Mouse (Mus musculus): ENCODE measurements around the gene Tnfaip2. TPM values are rescaled to one million over a fixed set of nuclear protein-coding genes. Genes with fewer than 3 reads are reported as not detected.

Gene Tnfaip2
- polyA plus RNA-seq, 1 experiment from 2014 or later = 79.5 TPM

DNA sequence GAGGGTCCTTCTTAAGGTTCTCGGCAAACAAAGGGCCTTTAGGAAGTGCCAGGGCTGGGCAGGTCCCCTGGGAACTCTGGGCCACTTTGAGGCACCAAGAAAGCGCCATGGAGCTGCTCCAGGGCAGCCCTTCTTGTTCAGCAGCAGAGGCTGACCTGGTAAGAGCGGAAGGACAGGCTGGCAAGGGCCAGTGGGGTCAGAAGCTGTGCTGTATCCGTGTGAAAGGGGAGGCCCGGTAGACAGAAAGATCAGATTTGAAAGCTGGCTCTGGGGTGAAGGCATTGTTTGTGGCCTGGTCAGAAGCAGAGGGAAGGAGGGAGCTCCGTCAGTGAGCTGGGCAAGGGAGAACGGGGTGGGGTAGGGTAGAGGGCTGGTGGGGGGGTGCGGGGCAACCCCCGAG lies 5.1 kb downstream of the Tnfaip2 start:
- Histone ChIP-seq H3K4me1 (ENCODE audit: insufficient read depth) (peaks cover 41% of the 10 kb centered on the region), H3K27me3 (ENCODE audit: insufficient read depth, low read length) (no peaks in the 10 kb centered on the region)

DNA sequence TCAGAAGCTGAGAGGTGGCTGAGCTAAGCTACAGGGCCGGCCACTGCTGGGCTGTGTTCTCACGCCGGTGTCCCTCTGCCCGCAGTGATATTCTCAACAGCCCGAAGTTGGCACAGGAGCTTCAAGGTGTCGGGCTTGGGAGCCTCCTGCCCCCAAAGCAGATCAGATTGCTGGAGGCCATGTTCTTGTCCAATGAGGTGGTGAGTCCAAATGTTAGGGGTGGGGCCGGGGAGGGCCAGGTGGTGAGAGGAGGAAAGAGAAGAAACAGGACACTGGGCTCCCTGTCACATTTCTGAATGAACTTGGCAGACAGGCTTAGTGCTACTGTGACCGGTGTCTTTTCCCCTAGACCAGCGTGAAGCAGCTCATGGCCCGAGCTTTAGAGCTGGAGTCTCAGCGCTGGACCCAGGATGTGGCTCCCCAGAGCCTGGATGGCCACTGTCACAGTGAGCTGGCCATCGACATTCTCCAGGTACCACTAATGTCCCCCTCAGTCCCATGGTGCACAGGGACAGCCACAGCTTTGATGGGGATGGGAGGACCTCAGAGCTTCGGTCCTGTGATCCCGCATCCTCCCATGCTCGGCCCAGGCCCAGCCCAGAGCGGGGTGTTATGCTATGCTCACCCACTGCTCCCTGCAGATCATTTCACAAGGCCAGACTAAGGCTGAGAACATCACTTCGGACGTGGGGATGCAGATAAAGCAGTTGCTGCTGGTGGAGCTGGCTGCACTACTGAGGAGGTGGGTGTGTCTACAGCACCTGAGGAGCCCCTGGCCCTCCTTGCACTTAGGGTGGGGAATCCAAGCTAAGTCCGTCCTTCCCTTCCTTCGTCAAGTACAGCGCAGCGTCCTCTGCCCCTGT lies 5.9 kb downstream of the Tnfaip2 start:
- Histone ChIP-seq H3K4me3 (ENCODE audit: low read depth, low read length) (no peak overlapping the region), H3K27ac (ENCODE audit: low read depth) (no peak overlapping the region), H3K36me3 (replicated peaks; ENCODE audit: insufficient read depth, low read length) (peaks cover 87% of the 10 kb centered on the region), H3K27me3 (ENCODE audit: insufficient read depth, low read length) (no peaks in the 10 kb centered on the region), H3K9me3 (ENCODE audit: low read length) (no peaks in the 10 kb centered on the region), H3K4me1 (ENCODE audit: insufficient read depth) (peaks cover 38% of the 10 kb centered on the region), H3K9ac (replicated peaks) (no peak overlapping the region), H3K4me2 (ENCODE audit: low read depth, low read length) (no peak overlapping the region)
- WGBS (ENCODE audit: insufficient replicate concordance) = 81% methylated on average over 22 of the region's 22 CpGs
- no peak for ATAC-seq
- TF ChIP-seq CTCF (IDR thresholded peaks at IDR 0.05; ENCODE audit: low read depth) (no peak), EP300 (IDR thresholded peaks at IDR 0.05; ENCODE audit: low read depth) (no peak)
- DNase-seq = no peak

More for the DNA sequence above, 5.1 kb downstream of the Tnfaip2 start:
- Histone ChIP-seq H3K4me2 (ENCODE audit: low read depth, low read length) (no peak overlapping the region), H3K36me3 (replicated peaks; ENCODE audit: insufficient read depth, low read length) (peaks cover 79% of the 10 kb centered on the region), H3K9me3 (ENCODE audit: low read length) (no peaks in the 10 kb centered on the region), H3K9ac (replicated peaks) (no peak overlapping the region), H3K27ac (ENCODE audit: low read depth) (no peak overlapping the region), H3K4me3 (ENCODE audit: low read depth, low read length) (no peak overlapping the region)
- TF ChIP-seq EP300 (IDR thresholded peaks at IDR 0.05; ENCODE audit: low read depth) = no peak
- TF ChIP-seq CTCF (IDR thresholded peaks at IDR 0.05; ENCODE audit: low read depth) = no peak
- no peak for DNase-seq
- 71% methylated on average over 9 of the region's 9 CpGs for WGBS (ENCODE audit: insufficient replicate concordance)
- ATAC-seq = no peak

DNA sequence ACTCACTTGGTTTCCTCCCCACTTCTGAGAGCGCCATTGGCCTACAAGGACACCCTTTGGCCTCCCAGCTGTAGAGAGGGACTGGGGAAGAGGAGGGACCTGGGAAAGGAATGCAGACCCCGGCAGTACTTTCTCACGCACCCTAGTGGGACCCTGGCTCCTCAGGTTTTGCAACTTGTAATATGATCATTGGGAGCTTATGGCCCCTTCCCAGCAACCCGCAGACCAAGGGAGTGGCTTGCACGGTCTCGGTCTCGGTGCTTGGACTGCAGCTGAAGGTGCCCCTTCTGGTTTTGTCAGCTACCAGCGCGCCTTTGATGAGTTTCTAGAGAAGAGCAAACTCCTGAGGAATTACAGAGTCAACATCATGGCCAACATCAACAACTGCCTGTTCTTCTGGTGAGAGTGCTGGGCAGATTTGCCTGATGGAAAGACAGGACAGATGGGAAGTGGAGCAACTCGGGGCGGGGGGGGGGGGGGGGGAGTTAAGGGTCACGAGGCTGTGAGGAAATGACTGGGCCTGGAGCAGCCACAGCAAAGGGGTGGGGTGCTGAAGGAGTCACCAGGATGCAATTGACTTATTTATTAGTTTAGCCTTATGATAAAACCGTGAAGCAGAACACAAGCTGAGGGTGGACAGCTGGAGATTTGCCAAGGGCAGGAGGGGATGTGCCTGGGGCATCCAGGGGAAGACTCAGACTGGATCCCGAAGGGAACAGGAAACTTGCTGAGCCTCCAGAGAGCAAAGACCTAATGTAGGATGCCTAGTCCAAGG lies 6.8 kb downstream of the Tnfaip2 start:
- H3K4me2 ChIP-seq (ENCODE audit: low read depth, low read length) = no peak overlapping the region
- DNase-seq = peak; percentile 45
- 0 out of 2 replicates have a peak, but pooled peaks have one; percentile 13 for ATAC-seq
- peaks cover 38% of the 10 kb centered on the region for H3K4me1 ChIP-seq (ENCODE audit: insufficient read depth)
- WGBS (ENCODE audit: insufficient replicate concordance) = 54% methylated on average over 13 of the region's 14 CpGs
- H3K9ac ChIP-seq (replicated peaks) = no peak overlapping the region
- no peaks in the 10 kb centered on the region for H3K27me3 ChIP-seq (ENCODE audit: insufficient read depth, low read length)
- no peak overlapping the region for H3K4me3 ChIP-seq (ENCODE audit: low read depth, low read length)
- H3K9me3 ChIP-seq (ENCODE audit: low read length) = no peaks in the 10 kb centered on the region
- H3K36me3 ChIP-seq (replicated peaks; ENCODE audit: insufficient read depth, low read length) = peaks cover 97% of the 10 kb centered on the region
- no peak overlapping the region for H3K27ac ChIP-seq (ENCODE audit: low read depth)
- TF ChIP-seq CTCF (IDR thresholded peaks at IDR 0.05; ENCODE audit: low read depth) (no peak), EP300 (IDR thresholded peaks at IDR 0.05; ENCODE audit: low read depth) (no peak)

DNA sequence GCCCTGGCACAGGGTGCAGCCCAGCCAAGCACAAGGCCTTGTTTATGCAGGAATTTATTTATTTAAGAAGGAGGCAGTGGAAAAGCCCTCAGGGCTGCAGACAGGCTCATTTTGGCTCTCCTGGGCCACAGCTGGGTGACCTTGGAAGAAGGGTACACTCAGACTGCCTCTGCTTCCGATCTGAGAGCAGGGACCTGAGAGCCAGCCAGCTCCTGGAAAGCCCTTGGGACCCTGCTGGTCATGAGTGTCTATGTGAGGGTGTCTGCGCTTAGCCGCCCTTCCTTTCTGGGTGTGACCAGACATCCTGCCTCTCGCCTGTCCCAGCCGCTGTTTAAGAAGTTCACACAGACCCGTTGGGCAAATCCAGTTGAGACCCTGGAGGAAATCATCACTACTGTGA lies 8.1 kb downstream of the Tnfaip2 start:
- Histone ChIP-seq H3K9ac (replicated peaks) (no peak overlapping the region), H3K4me3 (ENCODE audit: low read depth, low read length) (no peak overlapping the region), H3K9me3 (ENCODE audit: low read length) (no peaks in the 10 kb centered on the region), H3K4me1 (ENCODE audit: insufficient read depth) (peaks cover 26% of the 10 kb centered on the region), H3K4me2 (ENCODE audit: low read depth, low read length) (no peak overlapping the region), H3K27me3 (ENCODE audit: insufficient read depth, low read length) (no peaks in the 10 kb centered on the region), H3K27ac (ENCODE audit: low read depth) (no peak overlapping the region), H3K36me3 (replicated peaks; ENCODE audit: insufficient read depth, low read length) (peaks cover 92% of the 10 kb centered on the region)
- no peak for DNase-seq
- ATAC-seq = 0 out of 2 replicates have a peak, but pooled peaks have one; percentile 6
- no peak for TF ChIP-seq CTCF (IDR thresholded peaks at IDR 0.05; ENCODE audit: low read depth)
- no peak for TF ChIP-seq EP300 (IDR thresholded peaks at IDR 0.05; ENCODE audit: low read depth)
- 82% methylated on average over 6 of the region's 6 CpGs for WGBS (ENCODE audit: insufficient replicate concordance)

DNA sequence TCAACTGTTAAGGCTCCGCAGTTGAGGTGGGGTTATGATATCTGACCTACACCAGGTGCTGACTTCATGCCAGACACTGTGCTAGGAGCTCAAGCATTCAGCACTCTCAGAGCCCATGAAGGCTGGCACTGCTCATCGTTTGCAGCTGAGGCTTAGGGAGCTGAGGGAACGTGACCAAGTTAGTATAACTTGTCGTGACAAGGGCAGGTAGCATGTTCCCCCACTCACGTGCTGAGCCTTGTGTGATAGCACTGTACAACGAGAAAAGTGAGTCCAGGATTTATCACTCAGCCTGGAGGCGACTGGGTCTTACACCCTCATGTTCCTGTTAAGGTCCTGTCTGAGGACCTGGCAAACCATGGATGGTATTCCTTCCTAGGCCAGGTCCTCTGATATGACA lies 9.3 kb downstream of the Tnfaip2 start:
- WGBS (ENCODE audit: insufficient replicate concordance) = 83% methylated on average over 7 of the region's 7 CpGs

DNA sequence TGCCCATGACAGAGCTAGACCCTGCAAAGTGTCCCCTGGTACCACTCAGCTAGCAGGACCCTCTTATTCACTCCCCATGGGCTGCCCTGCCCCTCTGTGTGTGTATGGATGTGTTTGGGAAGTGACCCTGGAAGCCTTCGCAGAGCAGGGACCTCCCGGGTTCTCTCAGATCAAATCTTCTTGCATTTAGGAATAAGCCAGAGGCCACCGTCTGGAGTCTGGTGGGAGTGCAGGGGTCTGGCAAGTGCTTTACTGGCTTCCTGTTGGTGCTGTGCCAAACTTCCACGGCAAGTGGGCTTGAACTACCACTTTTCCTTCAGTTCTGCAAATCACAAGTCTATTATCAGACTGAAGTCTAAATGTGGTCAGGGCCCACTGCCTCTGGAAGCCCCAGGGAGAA lies 11.8 kb downstream of the Tnfaip2 start:
- no peak for ATAC-seq
- Histone ChIP-seq H3K36me3 (replicated peaks; ENCODE audit: insufficient read depth, low read length) (peaks cover 56% of the 10 kb centered on the region), H3K27ac (ENCODE audit: low read depth) (no peak overlapping the region)

More for the DNA sequence above, 9.3 kb downstream of the Tnfaip2 start:
- ATAC-seq = no peak
- Histone ChIP-seq H3K27me3 (ENCODE audit: insufficient read depth, low read length) (no peaks in the 10 kb centered on the region), H3K4me2 (ENCODE audit: low read depth, low read length) (no peak overlapping the region), H3K36me3 (replicated peaks; ENCODE audit: insufficient read depth, low read length) (peaks cover 80% of the 10 kb centered on the region), H3K9ac (replicated peaks) (no peak overlapping the region), H3K9me3 (ENCODE audit: low read length) (no peaks in the 10 kb centered on the region), H3K4me3 (ENCODE audit: low read depth, low read length) (no peak overlapping the region), H3K4me1 (ENCODE audit: insufficient read depth) (peaks cover 14% of the 10 kb centered on the region), H3K27ac (ENCODE audit: low read depth) (no peak overlapping the region)
- no peak for TF ChIP-seq EP300 (IDR thresholded peaks at IDR 0.05; ENCODE audit: low read depth)
- TF ChIP-seq CTCF (IDR thresholded peaks at IDR 0.05; ENCODE audit: low read depth) = no peak
- DNase-seq = peak; percentile 11

More for the DNA sequence above, 11.8 kb downstream of the Tnfaip2 start:
- WGBS (ENCODE audit: insufficient replicate concordance) = 49% methylated on average over 4 of the region's 4 CpGs
- Histone ChIP-seq H3K4me1 (ENCODE audit: insufficient read depth) (peaks cover 9% of the 10 kb centered on the region), H3K4me3 (ENCODE audit: low read depth, low read length) (no peak overlapping the region), H3K27me3 (ENCODE audit: insufficient read depth, low read length) (0 out of 2 replicates have a peak, but pooled peaks cover 3% of the 10 kb centered on the region), H3K9ac (replicated peaks) (no peak overlapping the region), H3K9me3 (ENCODE audit: low read length) (no peaks in the 10 kb centered on the region), H3K4me2 (ENCODE audit: low read depth, low read length) (no peak overlapping the region)
- no peak for TF ChIP-seq EP300 (IDR thresholded peaks at IDR 0.05; ENCODE audit: low read depth)
- TF ChIP-seq CTCF (IDR thresholded peaks at IDR 0.05; ENCODE audit: low read depth) = no peak
- DNase-seq = no peak

Data from liver, postnatal 0 days (tissue).